Mouse (Mus musculus) monocyte, adult 5-6 weeks (primary cell): ENCODE data around the gene Dazl. TPM values are rescaled to one million over a fixed set of nuclear protein-coding genes. Genes with fewer than 3 reads are reported as not detected.
"Not testable (repeated sequence)": the region's sequence is repeated elsewhere in the genome, so short reads cannot be mapped to it uniquely, and the experiment has no call there.

Source experiments
- ATAC-seq: fragments of 153-309, 156-312 bp; replicated peaks from 2 replicates; pipeline ENCODE4 v1.8.0; 2017; ENCODE audit warnings: mild to moderate bottlenecking; ENCODE audit not compliant: low TSS enrichment, insufficient number of reproducible peaks, severe bottlenecking, poor library complexity, low FRiP score
- total RNA-seq: library from RNA; stranded (forward); fragments of 200-1000, 200-491, 200-594 nt; gene quantifications from 3 replicates; pipeline ENCODE4 v1.2.3, GENCODE M21; 2017

Gene Dazl
- total RNA-seq, 1 experiment from 2014 or later, result not detected

- ATAC-seq, result no peak
Observed at GRCm38 (mm10) chr17:50294726-50295125, 1.3 kb upstream of the Dazl start.

- ATAC-seq, result peak; percentile 99
Observed at GRCm38 (mm10) chr17:50292661-50293171, 720 bp downstream of the Dazl start.

- 0 out of 2 replicates have a peak, but pooled peaks have one; percentile 27 for ATAC-seq
Observed at GRCm38 (mm10) chr17:50291485-50292200, 1.8 kb downstream of the Dazl start.

GRCm38 (mm10) chr17:50284845-50285244, 8.6 kb downstream of the Dazl start:
- ATAC-seq, result no peak

GRCm38 (mm10) chr17:50261615-50262014, 31.8 kb downstream of the Dazl start:
- not testable (repeated sequence) for ATAC-seq

- ATAC-seq, result no peak
Observed at GRCm38 (mm10) chr17:50260856-50261255, 32.6 kb downstream of the Dazl start.

- ATAC-seq, result no peak
Observed at GRCm38 (mm10) chr17:50246605-50247004, 46.8 kb downstream of the Dazl start.

GRCm38 (mm10) chr17:50244675-50245074, 48.8 kb downstream of the Dazl start:
- ATAC-seq, result no peak

GRCm38 (mm10) chr17:50243326-50243725, 50.1 kb downstream of the Dazl start:
- ATAC-seq, result no peak

- peak; percentile 43 for ATAC-seq
Observed at GRCm38 (mm10) chr17:50237818-50238610, 55.4 kb downstream of the Dazl start.

GRCm38 (mm10) chr17:50237436-50237709, 56.1 kb downstream of the Dazl start:
- ATAC-seq, result peak; percentile 85

GRCm38 (mm10) chr17:50236702-50237435, 56.6 kb downstream of the Dazl start:
- ATAC-seq, result no peak

GRCm38 (mm10) chr17:50235943-50236701, 57.3 kb downstream of the Dazl start:
- no peak for ATAC-seq

GRCm38 (mm10) chr17:50233956-50234355, 59.5 kb downstream of the Dazl start:
- no peak for ATAC-seq

GRCm38 (mm10) chr17:50232821-50233220, 60.6 kb downstream of the Dazl start:
- ATAC-seq, result no peak

GRCm38 (mm10) chr17:50231206-50231605, 62.2 kb downstream of the Dazl start:
- ATAC-seq, result no peak

GRCm38 (mm10) chr17:50229534-50229933, 63.9 kb downstream of the Dazl start:
- ATAC-seq, result no peak
